Mouse (Mus musculus) intestine, embryonic 14.5 days (tissue): ENCODE measurements around the gene Tsc22d3. TPM values are rescaled to one million over a fixed set of nuclear protein-coding genes. Genes with fewer than 3 reads are reported as not detected.

Experiments used
- ATAC-seq: fragments of 200-750 bp; cut with Nextera tagmentation; replicated peaks from 2 replicates; pipeline ENCODE4 v1.8.0; 2017; ENCODE audit warnings: low read depth, moderate number of reproducible peaks, moderate TSS enrichment, moderate library complexity; ENCODE audit not compliant: low FRiP score, low TSS enrichment
- DNase-seq: peaks from one replicate; pipeline ENCODE4 v3.0.0-alpha.2; 2018; ENCODE audit warnings: low spot score
- H3K27ac ChIP-seq: fragments of 300-500 bp; sonication (generic); 2 replicates; pipeline ENCODE4 v1.5.1; 2014; ENCODE audit warnings: low read depth, mild to moderate bottlenecking, control low read depth
- H3K27me3 ChIP-seq: fragments of 300-500 bp; sonication (generic); replicated peaks from 2 replicates; pipeline ENCODE4 v1.6.1; 2014; ENCODE audit warnings: low read length, control low read depth; ENCODE audit not compliant: control insufficient read depth, insufficient read depth
- H3K36me3 ChIP-seq: fragments of 300-500 bp; sonication (generic); 2 replicates; pipeline ENCODE4 v1.6.1; 2014; ENCODE audit warnings: low read length, control low read depth; ENCODE audit not compliant: control insufficient read depth, insufficient read depth
- H3K4me1 ChIP-seq: fragments of 300-500 bp; sonication (generic); replicated peaks from 2 replicates; pipeline ENCODE4 v1.6.1; 2014; ENCODE audit warnings: low read length, control low read depth, mixed read lengths; ENCODE audit not compliant: control insufficient read depth, insufficient read depth
- H3K4me2 ChIP-seq: fragments of 300-500 bp; sonication (generic); 2 replicates; pipeline ENCODE4 v1.6.1; 2014; ENCODE audit warnings: low read length
- H3K4me3 ChIP-seq: fragments of 300-500 bp; sonication (generic); 2 replicates; pipeline ENCODE4 v1.5.1; 2014; ENCODE audit warnings: low read depth, low read length, control low read depth, mixed read lengths
- H3K9ac ChIP-seq: fragments of 300-500 bp; sonication (generic); 2 replicates; pipeline ENCODE4 v1.6.1; 2014; ENCODE audit warnings: mild to moderate bottlenecking, low read length
- H3K9me3 ChIP-seq: fragments of 300-500 bp; sonication (generic); 2 replicates; pipeline ENCODE4 v1.6.1; 2016; ENCODE audit warnings: low read length, control low read depth; ENCODE audit not compliant: control insufficient read depth
- WGBS: fragments of 180-500 bp; shearing (Covaris S2); extraction: QIAGEN DNeasy Blood & Tissue Kit; methylation state at CpG from one replicate; pipeline ENCODE4 v1.1.7; 2014; 5-methylcytosine and 5-hydroxymethylcytosine counted together
- polyA plus RNA-seq: library from polyadenylated mRNA; unstranded; fragments of >200 nt; fragmentation: Nextera tagmentation; extraction: Ambion mirVana; gene quantifications from 2 replicates; pipeline ENCODE4 v1.2.1, GENCODE M21; 2014

Tsc22d3 gene
- polyA plus RNA-seq, 1 experiment from 2014 or later: 59.0 TPM

DNA sequence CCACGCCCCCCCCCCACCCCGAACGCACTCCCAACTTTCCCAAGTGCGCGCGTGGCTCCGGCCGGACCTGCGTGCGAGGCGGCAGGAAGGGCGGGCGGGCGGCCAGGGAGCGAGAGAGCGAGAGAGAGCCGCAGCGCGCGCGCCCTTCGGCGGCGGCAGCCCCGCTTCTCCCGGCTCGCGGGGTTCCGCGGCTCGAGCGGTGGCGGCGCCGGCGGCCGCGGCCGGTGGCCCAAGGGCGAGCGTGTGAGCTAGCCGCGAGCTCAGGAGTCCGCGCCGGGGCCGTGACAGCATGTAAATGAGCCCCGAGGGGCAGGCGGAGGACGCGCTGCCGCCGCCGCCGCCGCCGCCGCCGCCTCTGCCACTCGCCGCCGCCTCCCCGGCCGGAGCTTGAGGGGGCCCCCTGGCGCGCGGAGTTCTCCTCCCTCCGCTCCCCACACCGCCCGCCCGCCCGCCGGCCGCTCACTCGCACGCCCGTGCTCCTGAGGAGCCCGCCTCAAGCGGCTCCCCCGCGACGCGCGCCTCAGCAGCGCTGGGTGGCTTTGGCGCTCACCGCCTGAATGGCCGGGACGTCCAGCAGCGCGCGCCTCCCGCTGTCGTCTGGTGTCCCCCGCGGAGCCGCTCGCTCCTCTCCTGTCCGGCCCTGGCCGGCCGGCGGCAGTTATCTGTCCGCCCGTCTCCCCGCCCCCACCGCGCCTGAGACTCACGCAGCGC, 1.5 kb downstream of the Tsc22d3 start:
- Histone ChIP-seq H3K4me2 (peak overlapping the region; percentile 63), H3K27ac (no peak overlapping the region), H3K4me3 (peak overlapping the region; percentile 40), H3K9ac (no peak overlapping the region), H3K9me3 (0 out of 2 replicates have a peak, but pooled peaks cover 2% of the 10 kb centered on the region), H3K36me3 (no peaks in the 10 kb centered on the region), H3K27me3 (peaks cover 45% of the 10 kb centered on the region), H3K4me1 (no peaks in the 10 kb centered on the region)
- 15% methylated on average over 48 of the region's 109 CpGs for whole genome bisulfite sequencing
- peak; percentile 68 for DNase-seq
- ATAC-seq: peak; percentile 57; the same call in 1 of the 2 replicates

- H3K9me3 ChIP-seq: 0 out of 2 replicates have a peak, but pooled peaks cover 2% of the 10 kb centered on the region
- no peak overlapping the region for H3K9ac ChIP-seq
- H3K27me3 ChIP-seq: peaks cover 45% of the 10 kb centered on the region
- DNase-seq: peak; percentile 52
- 18% methylated on average over 34 of the region's 48 CpGs for WGBS
- peak overlapping the region; percentile 63 for H3K4me2 ChIP-seq
- H3K27ac ChIP-seq: no peak overlapping the region
- ATAC-seq: peak; percentile 76; the same call in 1 of the 2 replicates
- H3K4me3 ChIP-seq: peak overlapping the region; percentile 40
- no peaks in the 10 kb centered on the region for H3K4me1 ChIP-seq
- no peaks in the 10 kb centered on the region for H3K36me3 ChIP-seq
These were observed 2.1 kb downstream of the Tsc22d3 start for GRCm38 (mm10) chrX:140598194-140598849.

GRCm38 (mm10) chrX:140591176-140591575, 9.3 kb downstream of the Tsc22d3 start:
- 70% methylated on average over 3 of the region's 3 CpGs for WGBS

GRCm38 (mm10) chrX:140590142-140590541, 10.3 kb downstream of the Tsc22d3 start:
- no peak overlapping the region for H3K4me3 ChIP-seq
- no peaks in the 10 kb centered on the region for H3K36me3 ChIP-seq
- H3K9ac ChIP-seq: no peak overlapping the region
- no peak overlapping the region for H3K4me2 ChIP-seq
- H3K27me3 ChIP-seq: peaks cover 22% of the 10 kb centered on the region
- ATAC-seq (no peak), DNase-seq (no peak)
- H3K4me1 ChIP-seq: no peaks in the 10 kb centered on the region
- no peak overlapping the region for H3K27ac ChIP-seq
- WGBS: 58% methylated on average over 2 of the region's 2 CpGs
- H3K9me3 ChIP-seq: no peaks in the 10 kb centered on the region

More at GRCm38 (mm10) chrX:140591176-140591575, 9.3 kb downstream of the Tsc22d3 start:
- DNase-seq (no peak), ATAC-seq (no peak)
- Histone ChIP-seq H3K4me2 (no peak overlapping the region), H3K27ac (no peak overlapping the region), H3K27me3 (peaks cover 20% of the 10 kb centered on the region), H3K36me3 (no peaks in the 10 kb centered on the region), H3K4me1 (no peaks in the 10 kb centered on the region), H3K4me3 (no peak overlapping the region), H3K9ac (no peak overlapping the region), H3K9me3 (no peaks in the 10 kb centered on the region)

DNA sequence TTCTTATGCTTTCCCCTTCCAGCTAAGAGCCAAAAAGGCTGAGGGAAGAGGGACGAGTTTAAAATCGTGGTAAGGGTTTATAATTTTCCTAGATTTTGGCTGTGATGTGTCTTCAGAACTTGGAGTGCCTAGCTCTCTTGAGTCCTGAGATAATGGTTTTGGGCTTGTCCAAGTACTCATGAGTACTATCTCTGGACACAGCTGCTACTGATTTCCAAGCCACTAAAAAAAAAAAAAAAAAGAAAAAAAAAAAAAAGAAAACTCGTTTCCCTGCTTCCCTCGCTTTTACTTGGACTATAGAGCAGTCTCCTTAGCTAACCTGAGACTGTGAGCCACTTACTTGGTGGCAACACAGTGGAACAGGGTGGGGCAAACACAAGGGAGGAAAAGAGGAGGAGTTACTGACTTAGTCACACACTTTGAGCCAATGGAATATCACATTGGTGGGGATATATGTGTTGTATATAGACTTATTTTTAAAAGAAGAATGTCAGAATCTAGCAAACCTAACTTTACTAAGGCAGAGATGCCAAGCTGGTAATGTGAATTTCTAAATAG, 11.2 kb downstream of the Tsc22d3 start:
- no peak overlapping the region for H3K4me2 ChIP-seq
- no peaks in the 10 kb centered on the region for H3K36me3 ChIP-seq
- H3K27ac ChIP-seq: no peak overlapping the region
- H3K4me3 ChIP-seq: no peak overlapping the region
- ATAC-seq (no peak), DNase-seq (no peak)
- H3K9ac ChIP-seq: no peak overlapping the region
- H3K27me3 ChIP-seq: peaks cover 24% of the 10 kb centered on the region
- 74% methylated on average over 4 of the region's 4 CpGs for WGBS
- H3K4me1 ChIP-seq: no peaks in the 10 kb centered on the region
- no peaks in the 10 kb centered on the region for H3K9me3 ChIP-seq

DNA sequence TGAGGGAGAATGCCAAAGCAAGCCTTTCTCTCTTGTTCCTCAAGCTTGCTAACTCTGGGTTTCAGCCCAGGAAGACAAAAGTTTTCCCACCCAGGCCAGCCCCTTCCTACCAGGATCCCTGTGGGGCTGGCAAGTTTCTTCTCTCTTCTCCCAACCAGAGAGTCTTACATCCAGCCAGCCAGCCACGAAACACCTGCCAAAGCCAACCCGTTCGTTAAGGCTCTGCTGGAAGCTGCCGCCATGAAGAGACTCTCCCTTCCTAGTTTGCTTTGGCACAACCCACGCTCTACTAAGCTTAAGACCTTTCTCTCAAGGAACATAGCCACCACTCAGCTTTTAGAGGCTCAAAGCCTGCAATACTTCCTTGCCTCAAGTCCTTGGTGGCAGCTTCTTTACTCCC, 11.9 kb downstream of the Tsc22d3 start:
- H3K4me3 ChIP-seq: no peak overlapping the region
- ATAC-seq (no peak), DNase-seq (no peak)
- H3K9me3 ChIP-seq: no peaks in the 10 kb centered on the region
- no peaks in the 10 kb centered on the region for H3K36me3 ChIP-seq
- no peaks in the 10 kb centered on the region for H3K4me1 ChIP-seq
- H3K4me2 ChIP-seq: no peak overlapping the region
- H3K9ac ChIP-seq: no peak overlapping the region
- peaks cover 24% of the 10 kb centered on the region for H3K27me3 ChIP-seq
- no peak overlapping the region for H3K27ac ChIP-seq
- WGBS: 89% methylated on average over 5 of the region's 5 CpGs

DNA sequence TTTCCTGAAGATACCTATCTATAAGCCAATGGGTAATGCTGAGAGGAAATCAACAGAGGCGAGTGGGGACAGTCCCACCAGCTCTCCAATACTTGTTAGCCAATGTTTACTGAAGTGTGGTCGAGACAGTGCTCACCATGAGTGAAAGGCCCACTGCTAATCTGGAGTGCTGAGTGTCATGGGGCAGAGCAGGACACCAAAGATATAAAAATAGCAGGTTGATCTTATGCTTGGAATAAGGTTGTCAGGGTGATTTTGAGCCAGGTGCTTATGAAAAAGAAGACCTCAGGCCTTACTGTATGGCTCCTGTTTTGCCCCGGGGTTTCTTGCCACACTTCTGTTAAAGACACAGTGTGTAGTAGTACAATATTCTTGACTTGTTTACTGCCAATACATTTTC, 20.0 kb downstream of the Tsc22d3 start:
- no peak overlapping the region for H3K27ac ChIP-seq
- H3K9ac ChIP-seq: no peak overlapping the region
- H3K27me3 ChIP-seq: 0 out of 2 replicates have a peak, but pooled peaks cover 19% of the 10 kb centered on the region
- no peaks in the 10 kb centered on the region for H3K4me1 ChIP-seq
- no peaks in the 10 kb centered on the region for H3K9me3 ChIP-seq
- ATAC-seq (no peak), DNase-seq (no peak)
- 69% methylated on average over 3 of the region's 3 CpGs for WGBS
- no peaks in the 10 kb centered on the region for H3K36me3 ChIP-seq
- no peak overlapping the region for H3K4me3 ChIP-seq
- H3K4me2 ChIP-seq: no peak overlapping the region

GRCm38 (mm10) chrX:140575636-140576035, 24.8 kb downstream of the Tsc22d3 start:
- no peak overlapping the region for H3K9ac ChIP-seq
- no peaks in the 10 kb centered on the region for H3K9me3 ChIP-seq
- no peak overlapping the region for H3K4me3 ChIP-seq
- WGBS: 73% methylated on average over 3 of the region's 3 CpGs
- H3K36me3 ChIP-seq: no peaks in the 10 kb centered on the region
- ATAC-seq (no peak), DNase-seq (no peak)
- H3K27me3 ChIP-seq: peaks cover 28% of the 10 kb centered on the region; the same call in 1 of the 2 replicates
- no peak overlapping the region for H3K4me2 ChIP-seq
- no peak overlapping the region for H3K27ac ChIP-seq
- no peaks in the 10 kb centered on the region for H3K4me1 ChIP-seq
